Mouse (Mus musculus): ENCODE results near the gene Acox1.
A peak's percentile ranks its signal among the peaks of the same experiment; 100 is the strongest.

DNA sequence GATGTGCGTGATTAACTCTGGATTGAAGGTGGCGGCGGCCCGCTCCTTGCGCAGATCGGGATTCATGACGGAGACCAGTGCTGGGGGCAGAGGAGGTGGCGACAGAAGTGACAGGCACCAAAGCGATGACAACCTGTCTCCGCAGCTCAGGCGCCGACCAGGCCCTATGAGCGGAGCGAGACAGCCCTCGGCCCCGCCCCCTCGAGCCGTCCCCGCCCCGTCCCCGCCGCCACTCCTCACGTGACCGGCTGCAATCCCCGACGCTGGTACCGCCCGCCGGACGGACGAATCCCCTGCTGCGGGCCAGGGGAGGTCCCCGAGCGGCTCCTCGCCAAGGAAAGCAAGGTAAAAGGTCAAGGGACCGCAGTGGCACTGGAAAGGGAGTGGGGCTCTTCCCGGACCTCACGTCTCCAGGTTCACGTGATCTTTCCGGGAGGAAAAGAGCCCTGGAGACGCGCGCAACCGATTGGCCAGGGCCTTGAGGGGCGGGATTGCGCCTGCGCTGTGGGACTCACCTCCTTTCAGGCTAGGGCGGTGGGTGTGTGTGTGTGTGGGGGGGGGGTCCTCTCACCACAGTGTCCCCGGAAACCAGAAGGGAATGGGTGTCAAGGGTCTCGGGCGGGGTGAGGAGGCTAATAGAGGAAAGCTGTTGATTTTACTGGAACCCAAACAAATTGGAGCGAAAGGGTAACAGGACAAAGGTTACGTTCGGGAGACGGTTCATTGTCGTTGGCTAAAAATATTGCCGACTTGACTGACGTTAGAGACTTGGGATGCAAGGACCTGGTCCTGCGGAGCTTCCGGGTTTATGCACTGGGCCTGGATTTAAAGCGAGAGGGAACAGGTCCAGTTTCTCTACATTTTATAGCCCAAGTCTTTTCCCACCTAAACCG lies at the start of gene Acox1, which contains the start of gene Ten1:
- TF ChIP-seq E2F4 (IDR thresholded peaks at IDR 0.05; ENCODE audit: insufficient replicate concordance, low read depth, low read length) (no peak), EP300 (IDR thresholded peaks at IDR 0.05; ENCODE audit: low read length) (0 out of 2 replicates have a peak, but pooled peaks have one; percentile 11), CTCF (conservative IDR thresholded peaks at IDR 0.05 in 1 of 2, IDR thresholded peaks at IDR 0.05 in 1 of 2; ENCODE audit: low read depth in 2 of 2, low read length in 2 of 2) (no peak)
